Mouse (Mus musculus): Measurements from ENCODE around the gene Gm609. TPM values are rescaled to one million over a fixed set of nuclear protein-coding genes. Genes with fewer than 3 reads are reported as not detected.

The Gm609 gene
- total RNA-seq, 2 experiments from 2014 or later: 0.21 TPM; not detected in 1

Other genes with a start within 250 kb of the Gm609 start
- gene Cd200, start 83.9 kb downstream of the Gm609 start, total RNA-seq (2021): 10 to 100 TPM; 19.6 to 20.7 TPM
- gene Gm17783, start 39.1 kb upstream of the Gm609 start, total RNA-seq (2021): not detected
- gene Slc9c1, start 42.3 kb upstream of the Gm609 start, total RNA-seq (2021): not detected
- under 1 TPM in 1 of 2 experiments, not detected in 1; 0.19 TPM for gene Gcsam, start 117.4 kb upstream of the Gm609 start, total RNA-seq (2021)
- not detected for gene BC016579, start 161.1 kb upstream of the Gm609 start, total RNA-seq (2021)
- not detected for gene Tmprss7, start 200.7 kb upstream of the Gm609 start, total RNA-seq (2021)
- gene Tagln3, start 231.6 kb upstream of the Gm609 start, total RNA-seq (2021): under 1 TPM; 0.28 to 0.56 TPM
- gene Abhd10, start 250.0 kb upstream of the Gm609 start, total RNA-seq (2021): 10 to 100 TPM; 10.5 to 13.5 TPM